Mouse (Mus musculus): Measurements from ENCODE around the gene Cda.

The Cda gene

DNA sequence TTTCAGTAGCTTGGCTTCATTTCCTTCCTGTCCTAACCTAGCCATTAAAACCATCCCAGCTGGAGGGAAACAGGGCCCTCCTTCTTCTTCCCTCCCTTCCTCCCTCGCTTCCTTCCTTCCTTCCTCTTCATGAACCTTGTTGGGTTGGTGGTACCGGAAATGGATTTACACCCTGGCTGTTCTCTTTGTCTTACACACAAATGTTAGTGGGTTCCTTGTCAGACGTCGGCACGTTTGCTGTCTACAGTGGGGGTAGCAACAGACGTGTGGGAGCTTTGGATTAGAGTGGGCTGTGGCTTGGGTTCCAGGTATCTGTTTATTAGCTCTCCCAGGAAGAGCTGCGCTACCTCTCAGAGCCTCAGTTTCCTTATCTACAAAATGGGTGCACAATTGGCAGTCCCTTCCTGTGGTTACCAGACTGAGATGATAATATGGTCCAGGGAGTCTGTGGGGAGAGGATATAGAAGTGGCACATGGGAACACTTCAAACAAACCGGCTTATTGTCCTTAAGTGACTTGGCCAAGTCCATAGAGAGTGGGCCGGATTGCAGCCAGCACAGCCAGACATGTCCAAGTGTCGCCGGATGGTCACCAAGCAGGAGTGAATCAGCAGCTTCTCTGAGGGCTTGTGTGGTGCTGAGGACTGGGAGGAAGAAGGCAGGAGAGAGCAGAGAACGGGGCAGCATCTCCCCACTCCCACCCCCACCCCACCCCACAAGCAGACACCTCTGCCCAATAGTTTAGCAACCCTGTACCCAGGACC lies 887 bp upstream of the Cda start:
- in situ Hi-C loops (cut with MboI, MseI), result loop anchor here (25.0 kb wide), 1 partner anchor 1769 kb away; no protein-coding TSS in a partner anchor

- in situ Hi-C loops (cut with MboI, MseI), result loop anchor here (25.0 kb wide), 1 partner anchor 1771 kb away; no protein-coding TSS in a partner anchor
Measured at GRCm38 (mm10) chr4:138366561-138366960, 1.2 kb downstream of the Cda start.

GRCm38 (mm10) chr4:138363511-138363910 lies 4.3 kb downstream of the Cda start:
- in situ Hi-C loops (cut with MboI, MseI), result loop anchor here (25.0 kb wide), 1 partner anchor 1774 kb away; no protein-coding TSS in a partner anchor

DNA sequence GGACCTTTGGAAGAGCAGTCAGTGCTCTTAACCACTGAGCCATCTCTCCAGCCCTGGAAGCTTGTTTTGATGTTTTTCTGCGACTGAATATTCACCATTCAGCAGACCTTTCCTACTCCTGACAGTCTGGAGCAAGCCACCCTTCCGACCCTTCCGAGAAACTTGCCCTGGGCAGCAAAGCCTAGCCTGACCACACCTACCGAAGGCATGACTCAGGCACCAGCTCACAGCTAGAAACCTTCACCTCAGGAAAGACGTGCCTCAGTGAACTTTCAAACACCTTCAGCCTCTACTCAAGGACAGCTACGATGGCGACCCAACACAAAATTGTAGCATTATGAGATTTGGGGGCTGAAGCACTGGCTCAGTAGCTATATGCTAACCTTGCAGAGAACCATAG lies 4.9 kb downstream of the Cda start:
- in situ Hi-C loops (cut with MboI, MseI), result loop anchor here (25.0 kb wide), 1 partner anchor 1774 kb away; no protein-coding TSS in a partner anchor

DNA sequence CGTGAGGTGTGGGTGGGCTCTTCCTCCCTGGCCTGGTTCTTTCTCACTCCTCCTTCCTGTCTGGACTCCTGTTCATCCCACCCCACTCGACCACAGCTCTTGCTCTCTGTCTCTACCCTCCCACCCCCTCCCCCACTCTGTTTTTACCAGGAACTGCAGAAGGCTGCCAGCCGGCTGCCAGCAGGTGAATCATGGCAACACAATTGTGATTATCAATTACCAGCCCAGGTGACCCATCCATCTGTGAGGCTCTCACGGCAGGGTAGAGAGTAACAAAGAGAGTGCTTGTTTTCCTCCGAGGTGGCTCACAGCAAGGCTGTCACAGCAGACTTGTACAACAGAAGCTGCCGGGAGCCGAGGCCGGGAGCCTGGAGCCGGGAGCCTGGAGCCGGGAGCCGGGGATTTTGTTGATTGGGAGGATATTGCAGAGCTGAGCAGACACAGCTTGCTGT lies 6.4 kb downstream of the Cda start:
- in situ Hi-C loops (cut with MboI, MseI), result loop anchor here (25.0 kb wide), 1 partner anchor 1776 kb away; no protein-coding TSS in a partner anchor

DNA sequence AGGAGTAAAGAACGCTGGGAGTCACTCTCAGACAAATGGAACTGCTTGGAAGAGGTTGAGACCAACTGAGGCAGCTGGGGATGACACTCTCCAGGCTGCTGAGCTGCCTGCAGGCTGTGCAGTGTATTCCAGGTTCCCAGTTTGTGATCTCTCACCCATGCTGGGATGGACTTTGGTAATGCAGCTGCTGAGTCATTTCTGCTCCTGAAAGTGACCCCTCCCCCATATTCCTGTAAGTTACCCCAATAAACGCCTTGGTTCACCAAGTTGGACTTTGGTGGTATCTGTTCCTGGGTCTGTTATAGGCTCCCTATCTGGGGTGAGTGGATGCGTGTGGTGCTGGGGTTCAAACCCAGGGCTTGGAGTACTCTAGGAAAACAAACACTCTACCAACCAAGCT lies 9.6 kb downstream of the Cda start:
- in situ Hi-C loops (cut with MboI, MseI), result loop anchor here (25.0 kb wide), 1 partner anchor 1779 kb away; no protein-coding TSS in a partner anchor

DNA sequence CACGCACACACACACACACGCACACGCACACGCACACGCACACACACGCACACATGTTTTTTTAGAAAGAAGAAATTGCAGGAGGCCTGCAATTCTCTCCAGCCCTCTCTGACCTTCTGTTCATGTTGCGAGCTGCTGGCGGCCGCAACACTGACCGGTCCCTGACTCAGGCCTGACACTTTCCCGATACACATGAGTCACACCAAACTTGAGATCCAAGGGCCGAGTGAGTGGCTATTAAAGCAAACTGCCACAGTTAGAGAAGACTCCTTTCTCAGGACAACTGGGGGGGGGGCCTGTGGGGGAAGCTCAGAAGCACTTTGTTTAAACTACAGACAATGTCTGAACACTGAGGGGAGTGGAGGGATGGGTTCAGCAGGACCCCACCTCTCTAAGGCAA lies 11.2 kb downstream of the Cda start:
- in situ Hi-C loops (cut with MboI, MseI), result loop anchor here (25.0 kb wide), 1 partner anchor 1781 kb away; no protein-coding TSS in a partner anchor

DNA sequence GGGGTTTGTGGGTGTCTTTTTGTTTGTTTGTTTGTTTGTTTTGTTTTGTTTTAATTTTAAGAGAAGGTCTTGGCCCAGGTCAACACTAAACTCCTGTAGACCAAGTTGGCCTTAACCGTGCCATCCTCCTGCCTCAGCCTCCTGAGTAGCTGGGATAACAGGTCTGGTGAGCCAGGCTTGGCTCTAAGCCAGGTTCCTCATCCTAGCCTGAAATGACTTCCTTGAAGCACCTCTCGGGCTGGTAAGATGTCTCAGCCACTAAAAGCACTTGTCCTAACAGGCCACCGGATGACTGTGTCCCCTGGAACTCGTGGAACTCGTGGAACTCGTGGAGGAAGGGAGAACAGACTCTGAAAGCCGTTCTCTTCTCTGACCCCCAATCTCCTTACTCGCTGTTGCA lies 11.7 kb downstream of the Cda start:
- in situ Hi-C loops (cut with MboI, MseI), result loop anchor here (25.0 kb wide), 1 partner anchor 1781 kb away; no protein-coding TSS in a partner anchor

DNA sequence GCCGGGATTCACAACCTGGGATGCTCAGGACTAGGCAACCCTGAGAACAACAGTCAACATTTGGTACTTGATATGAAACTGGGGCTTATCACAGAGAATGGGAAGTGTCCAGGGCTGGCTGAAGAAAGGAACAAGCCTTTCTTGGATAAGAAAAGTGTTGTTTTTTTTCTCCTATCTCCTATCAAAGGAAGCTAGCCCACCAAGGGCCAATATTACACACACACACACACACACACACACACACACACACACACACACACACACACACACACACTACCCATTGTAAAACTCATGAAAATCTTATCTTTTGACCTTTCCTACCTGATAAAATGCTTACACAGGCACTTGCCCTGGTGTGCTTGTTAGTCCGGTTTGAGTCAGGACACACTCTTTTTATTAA lies 12.3 kb downstream of the Cda start:
- in situ Hi-C loops (cut with MboI, MseI), result loop anchor here (25.0 kb wide), 1 partner anchor 1782 kb away; no protein-coding TSS in a partner anchor

GRCm38 (mm10) chr4:138353438-138354171 lies 14.2 kb downstream of the Cda start:
- in situ Hi-C loops (cut with MboI, MseI), result loop anchor here (25.0 kb wide), 1 partner anchor 1784 kb away; no protein-coding TSS in a partner anchor

- in situ Hi-C loops (cut with MboI, MseI), result loop anchor here (25.0 kb wide), 1 partner anchor 1785 kb away; no protein-coding TSS in a partner anchor
Measured at GRCm38 (mm10) chr4:138352692-138353091, 15.1 kb downstream of the Cda start.

- in situ Hi-C loops (cut with MboI, MseI), result loop anchor here (25.0 kb wide), 1 partner anchor 1785 kb away; no protein-coding TSS in a partner anchor
Measured at GRCm38 (mm10) chr4:138351821-138352220, 16.0 kb downstream of the Cda start.

GRCm38 (mm10) chr4:138348716-138349115 lies 19.1 kb downstream of the Cda start:
- in situ Hi-C loops (cut with MboI, MseI), result no loop called here

- in situ Hi-C loops (cut with MboI, MseI), result no loop called here
Measured at GRCm38 (mm10) chr4:138347280-138347679, 20.5 kb downstream of the Cda start.

DNA sequence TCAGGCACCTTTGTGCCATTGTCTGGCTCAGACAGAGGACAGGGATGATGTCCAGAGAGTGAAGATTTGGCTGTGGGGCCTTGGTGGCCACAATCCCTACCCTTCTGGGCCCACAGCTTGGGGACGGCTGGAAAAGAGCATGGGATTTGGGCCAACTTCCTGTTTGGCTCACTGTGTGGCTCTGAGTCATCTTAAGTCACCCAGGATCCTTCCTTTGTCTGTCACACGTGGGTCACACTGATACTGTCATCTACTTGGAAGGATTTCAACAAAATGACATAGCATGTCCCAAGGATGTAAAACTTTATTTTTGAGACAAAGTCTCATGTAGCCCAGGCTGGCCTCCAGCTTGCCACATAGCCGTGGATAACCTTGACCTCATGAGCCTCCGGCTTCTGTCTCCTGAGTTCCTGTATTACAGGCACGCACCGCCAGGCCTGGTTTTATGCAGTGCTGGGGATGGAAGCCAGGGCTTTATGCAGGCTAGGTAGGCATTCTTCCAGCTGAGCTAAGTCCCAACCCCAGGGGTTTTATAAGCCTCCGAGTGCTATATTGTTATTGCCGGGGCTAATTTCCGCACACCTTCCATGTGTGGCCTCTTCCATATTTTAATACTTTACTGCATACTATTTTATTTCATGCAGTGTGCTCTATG lies 22.8 kb downstream of the Cda start:
- in situ Hi-C loops (cut with MboI, MseI), result no loop called here

GRCm38 (mm10) chr4:138343341-138343837 lies 24.4 kb downstream of the Cda start:
- in situ Hi-C loops (cut with MboI, MseI), result no loop called here

DNA sequence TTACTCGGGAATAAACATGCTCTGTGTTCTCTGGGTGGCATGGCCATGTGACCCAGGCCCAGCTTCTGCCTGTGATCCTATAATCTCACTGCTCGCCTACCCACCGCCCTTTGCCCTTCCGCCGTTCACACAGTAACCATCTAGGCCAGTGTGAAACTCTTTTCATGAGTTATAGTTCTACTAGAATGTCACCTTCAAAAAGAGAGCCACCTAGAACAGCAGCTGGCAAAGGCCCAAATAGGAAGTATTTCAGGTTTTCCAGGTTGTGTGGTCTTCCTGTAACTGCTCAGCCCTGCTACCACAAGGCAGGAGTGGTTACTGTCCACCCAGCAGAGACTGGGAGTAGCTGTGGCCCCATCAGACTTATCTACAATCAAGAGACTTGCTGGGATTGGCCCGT lies 25.0 kb downstream of the Cda start:
- in situ Hi-C loops (cut with MboI, MseI), result no loop called here

GRCm38 (mm10) chr4:138342048-138342447 lies 25.7 kb downstream of the Cda start:
- in situ Hi-C loops (cut with MboI, MseI), result no loop called here

- in situ Hi-C loops (cut with MboI, MseI), result no loop called here
Measured at GRCm38 (mm10) chr4:138341393-138341792, 26.4 kb downstream of the Cda start.

DNA sequence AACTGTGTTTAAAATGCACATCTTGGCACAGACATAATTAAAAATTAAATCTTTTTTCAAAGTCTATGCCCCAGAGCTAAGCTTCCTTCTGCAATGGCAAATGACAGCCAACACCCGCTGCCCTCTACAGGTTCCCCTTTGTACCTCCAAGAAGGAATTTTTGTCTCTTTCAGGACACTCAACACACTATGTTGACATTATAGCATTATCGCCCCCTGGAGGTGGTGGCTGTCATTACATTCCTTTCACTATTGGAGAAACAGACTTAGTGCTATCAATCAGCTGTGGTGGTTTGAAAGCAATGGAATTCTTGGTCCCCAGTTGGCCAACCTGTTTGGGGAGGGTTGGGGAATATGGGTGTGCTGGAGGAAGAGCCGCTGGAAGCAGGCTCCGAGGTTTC lies 27.8 kb downstream of the Cda start:
- in situ Hi-C loops (cut with MboI, MseI), result no loop called here

DNA sequence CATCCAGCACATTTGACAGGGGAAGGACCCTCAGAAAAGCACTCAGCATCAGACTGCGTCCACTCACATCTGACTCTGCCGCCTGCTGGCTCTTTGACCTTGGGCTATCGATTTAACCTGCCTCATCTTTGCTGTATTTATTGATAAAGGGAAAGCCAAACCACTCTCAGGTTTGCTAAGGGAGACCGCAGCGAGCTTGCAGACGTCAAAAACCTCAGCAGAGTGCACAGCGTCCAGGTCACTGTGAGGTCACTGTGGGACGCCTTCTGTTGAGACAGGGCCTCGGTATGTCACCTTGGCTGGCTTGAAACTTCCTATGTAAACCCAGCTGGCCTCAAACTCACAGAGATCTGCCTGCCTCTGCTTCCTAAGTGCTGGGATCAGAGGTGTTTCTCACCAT lies 30.5 kb downstream of the Cda start:
- in situ Hi-C loops (cut with MboI, MseI), result no loop called here

Measured in regulatory T cell (primary cell).